Mouse (Mus musculus): ENCODE data around the gene Lrrc59.

- TF ChIP-seq POLR2A (IDR thresholded peaks at IDR 0.05; ENCODE audit: borderline replicate concordance, control insufficient read depth, low read depth, low read length) (no peak), CTCF (IDR thresholded peaks at IDR 0.05; ENCODE audit: control insufficient read depth, insufficient read depth, low read length) (no peak)
Observed at GRCm38 (mm10) chr11:94681640-94682039, 52.1 kb downstream of the Lrrc59 start.
